Mouse (Mus musculus): ENCODE data around the gene Tnfrsf21.

Gene Tnfrsf21

GRCm38 (mm10) chr17:43016371-43017331, at the start of gene Tnfrsf21:
TSS of gene Tnfrsf21 (plus strand) at chr17:43016555.
- peak; percentile 70 to 77 for DNase-seq (ENCODE audit: low spot score in 2 of 2)

GRCm38 (mm10) chr17:42968174-42968573, 48.2 kb upstream of the Tnfrsf21 start:
- DNase-seq (ENCODE audit: low spot score in 2 of 2): no peak

- no peak for DNase-seq (ENCODE audit: low spot score in 2 of 2)
Measured at GRCm38 (mm10) chr17:42975312-42975996, 40.9 kb upstream of the Tnfrsf21 start.

- no peak for DNase-seq (ENCODE audit: low spot score in 2 of 2)
Measured at GRCm38 (mm10) chr17:42977766-42978165, 38.6 kb upstream of the Tnfrsf21 start.

GRCm38 (mm10) chr17:42978345-42978744, 38.0 kb upstream of the Tnfrsf21 start:
- DNase-seq (ENCODE audit: low spot score in 2 of 2): no peak

GRCm38 (mm10) chr17:42981806-42982205, 34.5 kb upstream of the Tnfrsf21 start:
- DNase-seq (ENCODE audit: low spot score in 2 of 2): no peak

- no peak for DNase-seq (ENCODE audit: low spot score in 2 of 2)
Measured at GRCm38 (mm10) chr17:42982568-42982967, 33.8 kb upstream of the Tnfrsf21 start.

GRCm38 (mm10) chr17:42985837-42986589, 30.3 kb upstream of the Tnfrsf21 start:
- DNase-seq (ENCODE audit: low spot score in 2 of 2): peak; percentile 12 to 41

GRCm38 (mm10) chr17:42987692-42988091, 28.7 kb upstream of the Tnfrsf21 start:
- DNase-seq (ENCODE audit: low spot score in 2 of 2): peak; percentile 5 to 36

- no peak for DNase-seq (ENCODE audit: low spot score in 2 of 2)
Measured at GRCm38 (mm10) chr17:42989981-42990380, 26.4 kb upstream of the Tnfrsf21 start.

GRCm38 (mm10) chr17:42991112-42991511, 25.2 kb upstream of the Tnfrsf21 start:
- no peak for DNase-seq (ENCODE audit: low spot score in 2 of 2)

GRCm38 (mm10) chr17:42999446-42999977, 16.8 kb upstream of the Tnfrsf21 start:
- DNase-seq (ENCODE audit: low spot score in 2 of 2): no peak

- DNase-seq (ENCODE audit: low spot score in 2 of 2): no peak
Measured at GRCm38 (mm10) chr17:43000598-43000997, 15.8 kb upstream of the Tnfrsf21 start.

- peak; percentile 9 to 67 for DNase-seq (ENCODE audit: low spot score in 2 of 2)
Measured at GRCm38 (mm10) chr17:43012718-43013117, 3.6 kb upstream of the Tnfrsf21 start.

- DNase-seq (ENCODE audit: low spot score in 2 of 2): peak; percentile 28 to 49
Measured at GRCm38 (mm10) chr17:43017341-43018052, 1.1 kb downstream of the Tnfrsf21 start.

- DNase-seq (ENCODE audit: low spot score in 2 of 2): no peak
Measured at GRCm38 (mm10) chr17:43018071-43018470, 1.7 kb downstream of the Tnfrsf21 start.

- no peak for DNase-seq (ENCODE audit: low spot score in 2 of 2)
Measured at GRCm38 (mm10) chr17:43019660-43020059, 3.3 kb downstream of the Tnfrsf21 start.

GRCm38 (mm10) chr17:43021017-43021416, 4.7 kb downstream of the Tnfrsf21 start:
- no peak for DNase-seq (ENCODE audit: low spot score in 2 of 2)

GRCm38 (mm10) chr17:43022056-43022455, 5.7 kb downstream of the Tnfrsf21 start:
- DNase-seq (ENCODE audit: low spot score in 2 of 2): no peak

- DNase-seq (ENCODE audit: low spot score in 2 of 2): no peak
Measured at GRCm38 (mm10) chr17:43023637-43024217, 7.4 kb downstream of the Tnfrsf21 start.

- DNase-seq (ENCODE audit: low spot score in 2 of 2): no peak
Measured at GRCm38 (mm10) chr17:43024531-43024930, 8.2 kb downstream of the Tnfrsf21 start.
